Mouse (Mus musculus) cerebellum, postnatal 25 days (tissue): ENCODE measurements around the gene P2rx3.

Source experiments
- DNase-seq, 2 experiments: peaks; one replicate each; pipeline ENCODE4 v3.0.0; 2021; ENCODE audit warnings: mixed read lengths in 2 of 2

P2rx3 gene

DNA sequence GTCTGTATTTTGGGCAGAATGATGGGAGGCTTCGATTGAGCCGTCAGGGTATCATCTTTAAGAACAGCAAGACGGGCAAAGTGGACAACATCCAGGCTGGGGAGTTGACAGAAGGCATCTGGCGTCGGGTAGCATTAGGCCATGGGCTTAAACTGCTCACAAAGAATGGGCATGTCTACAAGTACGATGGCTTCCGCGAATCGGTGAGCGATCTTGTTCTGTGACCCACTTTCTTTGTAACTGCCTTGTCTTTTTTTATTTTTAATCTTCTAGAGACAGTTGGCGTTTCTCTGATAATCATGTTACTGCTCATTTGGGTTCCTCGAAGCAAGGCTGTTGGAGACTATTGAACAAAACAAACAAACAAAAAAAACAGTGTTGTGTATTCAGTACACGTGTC is 1.1 kb upstream of the P2rx3 start:
- DNase-seq = no peak

DNA sequence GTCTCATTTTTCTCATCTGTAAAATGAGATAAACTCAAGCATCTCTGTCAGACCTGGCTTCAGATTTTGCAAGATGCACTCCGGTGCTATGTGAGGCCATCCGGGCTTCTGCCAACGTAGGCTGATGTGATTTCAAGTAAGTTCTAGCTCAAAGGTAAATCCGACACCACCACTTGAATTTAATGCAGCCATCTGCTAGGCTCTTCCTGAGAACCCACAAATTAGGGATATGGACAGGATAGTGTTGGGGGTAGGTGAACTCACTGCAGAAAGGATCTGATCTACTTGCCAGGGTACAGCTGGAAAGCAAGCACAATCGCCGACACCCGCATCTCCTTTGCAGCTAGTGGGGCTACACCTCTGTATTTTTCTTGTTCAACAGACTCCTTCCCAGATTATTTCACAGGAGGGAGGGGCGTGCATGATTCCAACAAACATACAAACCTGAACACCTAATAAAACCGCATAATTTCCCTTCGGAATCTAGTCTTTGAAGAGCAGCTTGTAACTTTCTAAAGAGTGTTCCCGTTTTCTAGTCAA is 685 bp downstream of the P2rx3 start:
- DNase-seq = no peak

DNA sequence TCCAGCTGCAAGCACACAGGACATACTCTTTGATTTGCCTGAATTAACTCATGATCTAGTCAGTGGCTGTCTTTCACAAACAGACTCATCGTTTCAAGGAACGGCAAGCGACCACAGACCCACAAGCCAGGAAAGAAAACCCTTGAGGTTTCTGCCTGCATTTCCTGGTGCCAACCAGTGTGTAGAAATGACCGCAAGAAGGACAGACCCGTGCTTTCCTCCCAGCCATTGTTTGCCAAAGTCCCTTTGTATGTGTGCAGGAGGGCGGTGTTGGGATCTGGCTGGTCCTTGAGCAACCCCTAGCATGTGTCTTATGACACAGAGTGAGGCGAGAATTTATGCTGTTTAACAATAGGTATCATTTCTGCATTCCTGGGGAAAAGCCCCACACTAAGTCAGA is 3.1 kb downstream of the P2rx3 start:
- DNase-seq = no peak

DNA sequence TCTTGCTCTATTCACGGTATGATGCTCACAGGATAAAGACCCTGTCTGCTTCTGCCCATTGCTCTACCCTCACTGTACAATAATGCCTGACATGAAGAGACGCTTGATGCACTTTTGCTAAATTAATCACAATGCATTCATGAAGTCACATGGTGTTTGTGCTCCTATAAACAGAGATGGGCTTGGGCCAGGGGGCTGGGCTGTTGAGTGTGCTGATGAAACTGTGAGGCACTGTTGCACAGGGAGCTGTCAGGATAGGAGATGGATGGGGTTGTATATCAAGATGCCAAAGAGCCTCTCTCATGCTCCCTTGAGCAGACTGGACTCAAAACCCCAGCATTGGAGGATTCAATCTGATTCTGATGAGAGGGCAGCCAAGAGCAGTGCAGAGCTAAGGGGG is 4.1 kb downstream of the P2rx3 start:
- DNase-seq = no peak

DNA sequence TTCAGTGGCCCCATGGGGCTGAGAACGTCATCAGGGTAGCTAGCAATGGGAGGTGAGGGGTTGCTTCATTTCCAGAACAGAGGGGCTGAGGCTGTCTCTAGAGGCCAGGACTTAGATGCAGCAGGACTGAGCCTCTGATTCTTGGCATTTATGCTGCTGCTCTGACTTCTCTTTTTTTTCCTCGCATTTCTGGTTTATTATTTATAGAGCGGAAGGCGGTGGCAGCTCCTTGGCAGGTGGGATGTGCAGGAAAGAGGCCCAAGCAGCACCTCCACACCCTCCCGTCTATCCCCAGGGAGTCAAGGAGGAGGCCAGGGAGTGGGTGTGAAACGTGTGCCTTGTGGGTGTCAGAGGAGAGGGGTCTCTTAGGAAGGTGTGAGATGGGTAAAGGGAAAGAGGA is 6.3 kb downstream of the P2rx3 start:
- DNase-seq = no peak

DNA sequence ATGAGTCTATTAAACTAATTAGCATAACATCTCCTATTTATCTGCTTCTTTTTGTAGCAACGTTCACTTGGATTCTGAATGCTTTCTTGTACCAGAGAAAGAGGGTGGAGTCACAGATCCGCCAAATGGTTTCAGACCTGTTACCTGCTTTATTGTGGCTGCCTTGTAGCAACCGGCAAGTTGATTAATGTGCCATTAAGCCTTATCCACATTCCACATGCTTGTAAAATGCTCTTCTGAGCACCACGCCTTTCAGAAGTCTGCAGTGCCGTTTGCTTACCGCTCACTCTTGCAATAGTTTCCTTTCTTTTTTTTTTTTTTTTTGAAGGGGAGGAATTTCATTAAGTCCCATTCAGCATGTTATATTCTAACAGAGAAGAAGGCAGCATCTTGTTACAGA is 7.4 kb downstream of the P2rx3 start:
- DNase-seq = no peak

DNA sequence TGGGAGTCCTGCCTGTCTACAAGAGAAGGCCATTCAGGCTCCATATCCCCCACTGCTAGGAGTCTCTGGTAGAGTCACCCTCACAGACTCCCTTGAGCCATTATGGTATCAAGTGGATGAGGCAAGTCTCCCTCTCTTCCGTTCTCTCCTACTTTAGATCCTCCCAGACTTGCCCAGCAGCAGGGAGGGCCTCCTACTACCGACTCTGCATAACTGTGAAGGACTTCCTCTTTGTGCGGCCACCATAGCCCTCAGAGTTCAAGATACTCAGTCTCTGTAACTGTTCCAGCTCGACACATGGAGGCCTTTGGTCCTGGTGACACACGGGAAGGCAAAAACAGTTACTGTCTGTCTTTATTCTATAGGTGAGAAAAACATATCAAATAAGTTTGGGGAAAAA is 10.0 kb downstream of the P2rx3 start:
- no peak for DNase-seq

DNA sequence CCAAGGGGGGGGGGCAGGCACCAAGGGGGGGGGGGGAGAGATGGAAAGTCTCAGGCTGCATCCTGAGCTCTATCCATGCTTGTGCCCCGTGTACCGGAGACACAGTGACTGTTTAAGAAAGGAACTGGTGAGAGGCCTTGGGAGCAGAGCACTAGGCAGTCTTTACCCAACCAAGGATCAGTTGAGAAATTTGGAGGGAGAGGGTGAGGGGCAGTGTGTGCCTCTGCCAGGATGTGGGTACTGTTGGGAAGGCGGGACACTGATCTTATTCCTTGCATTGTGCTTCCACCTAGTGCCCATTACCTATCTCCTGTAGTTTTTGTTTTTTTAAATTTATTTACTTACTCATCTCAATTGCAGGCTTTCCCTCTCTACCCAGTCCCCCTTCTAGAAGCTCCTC is 11.1 kb downstream of the P2rx3 start:
- no peak for DNase-seq

DNA sequence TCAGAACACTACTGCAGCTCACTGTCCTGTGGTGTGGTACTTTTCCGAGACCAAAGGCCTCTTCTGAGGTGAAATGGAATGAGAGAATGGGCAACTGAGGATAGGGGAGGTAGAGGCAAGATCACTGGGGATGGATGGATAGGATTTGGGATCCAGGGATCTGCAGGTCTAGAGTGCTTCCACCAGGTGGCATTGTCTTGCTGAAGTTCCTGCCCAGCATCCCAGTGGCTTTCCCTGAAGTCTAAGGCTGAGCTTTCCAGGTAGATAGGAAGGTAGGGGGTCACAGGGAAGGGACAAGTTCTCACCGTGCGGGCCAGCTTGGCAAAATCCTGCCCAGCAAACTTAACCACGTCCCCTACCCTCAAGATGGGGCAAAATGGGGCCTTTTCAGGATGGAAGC is 15.2 kb downstream of the P2rx3 start:
- DNase-seq = no peak

DNA sequence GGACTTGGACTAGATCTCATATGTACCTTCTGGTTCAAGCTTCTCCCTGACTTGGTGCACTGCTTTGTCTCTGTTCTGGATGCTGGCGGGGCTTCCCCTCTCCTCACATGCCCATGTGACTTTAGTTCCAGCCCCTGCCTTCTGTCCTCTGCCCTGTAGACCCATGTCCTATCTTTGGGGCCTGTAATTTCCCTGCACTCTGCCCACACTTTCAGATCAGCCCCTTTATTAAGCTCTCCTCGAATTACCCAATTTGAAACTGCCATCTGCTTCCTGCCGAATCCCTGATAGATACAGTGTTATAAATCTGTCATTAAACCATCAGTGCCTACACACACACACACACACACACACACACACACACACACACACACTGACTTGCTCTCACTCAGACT is 22.7 kb downstream of the P2rx3 start:
- DNase-seq = no peak

DNA sequence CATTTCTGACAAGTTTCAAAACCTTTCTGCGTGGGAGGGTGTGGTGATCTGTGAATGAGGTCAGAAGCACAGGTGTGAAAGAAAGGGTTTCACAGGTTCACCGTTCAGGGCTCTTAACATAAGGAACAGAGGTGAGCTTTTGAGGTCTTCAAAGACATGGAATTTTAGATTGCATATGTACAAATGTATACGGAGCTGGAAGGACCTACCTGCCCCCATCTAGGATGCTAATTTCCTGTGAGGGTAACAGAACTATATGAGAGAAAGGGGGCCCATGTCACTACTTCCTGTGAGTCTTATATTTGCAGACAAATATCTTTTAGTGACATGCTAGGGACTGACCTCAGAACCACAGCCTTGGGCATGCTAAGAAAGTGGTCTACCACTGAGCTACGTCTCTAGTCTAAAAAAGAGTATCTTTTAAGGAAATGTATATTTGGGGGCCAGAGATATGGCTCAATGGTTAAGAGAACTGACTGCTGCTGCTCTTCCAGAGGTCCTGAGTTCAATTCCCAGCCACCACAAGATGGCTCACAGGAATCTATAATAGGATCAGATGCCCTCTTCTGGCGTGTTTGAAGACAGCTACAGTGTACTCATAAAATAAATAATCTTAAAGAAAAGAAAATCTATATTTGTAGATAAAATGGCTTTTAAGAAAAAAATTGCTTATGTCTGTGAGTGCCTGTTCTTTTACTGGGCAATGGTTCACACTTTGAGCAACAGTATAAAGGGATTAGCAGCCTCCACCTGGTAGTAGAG is 23.3 kb downstream of the P2rx3 start:
- no peak for DNase-seq

DNA sequence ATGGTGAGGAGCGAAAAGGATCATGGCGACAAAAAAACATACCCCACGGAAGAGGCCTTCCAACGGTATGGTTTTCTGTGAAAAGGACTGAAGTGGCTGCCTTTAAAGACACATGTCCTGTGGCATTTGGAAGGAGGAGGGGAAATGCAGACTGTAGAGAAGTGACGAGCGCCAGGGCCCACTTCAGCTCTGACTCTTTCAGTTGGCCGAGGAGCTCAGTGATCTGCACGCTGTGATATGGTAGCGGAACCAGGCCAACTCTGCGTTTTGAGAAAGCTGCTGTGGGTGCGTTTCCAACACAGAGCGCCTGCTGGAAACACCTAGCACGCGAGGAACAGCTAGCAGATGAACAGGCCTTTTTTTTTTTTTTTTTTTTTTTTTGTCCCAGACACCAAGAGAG is 24.6 kb downstream of the P2rx3 start:
- DNase-seq = no peak

DNA sequence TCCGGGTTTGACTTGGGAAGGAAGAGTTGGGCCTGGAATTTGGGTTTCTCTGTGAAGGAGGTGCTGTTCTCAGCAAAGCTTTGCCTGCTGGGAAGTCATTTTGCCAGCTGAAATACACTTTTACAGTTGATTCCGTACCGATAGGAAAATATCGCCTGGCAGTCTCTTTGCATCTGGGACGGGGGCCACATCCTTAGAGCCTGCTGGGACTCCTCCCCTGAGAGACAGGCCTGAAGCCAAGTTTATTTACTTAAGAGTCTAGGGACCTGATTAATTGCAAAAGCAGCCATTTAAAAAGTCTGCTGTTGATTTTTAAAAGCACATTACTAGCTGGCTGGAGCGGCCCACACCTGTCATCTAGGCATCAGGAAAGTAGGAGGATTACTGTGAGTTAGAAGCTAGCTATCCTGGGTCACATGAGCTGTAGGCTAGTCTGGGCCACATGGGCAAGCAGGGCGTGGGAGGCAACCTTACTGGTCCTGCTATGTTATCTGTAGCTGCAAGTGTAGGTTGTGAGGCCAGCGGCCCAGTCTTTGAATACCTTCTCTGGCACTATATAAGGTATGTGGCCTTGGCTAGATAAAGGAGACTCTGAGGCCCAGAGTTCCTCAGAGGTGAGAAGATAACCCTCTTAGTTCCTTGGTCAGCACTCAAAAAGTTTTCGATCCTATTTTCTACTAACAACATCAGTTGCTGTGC is 25.2 kb downstream of the P2rx3 start:
- DNase-seq = no peak

DNA sequence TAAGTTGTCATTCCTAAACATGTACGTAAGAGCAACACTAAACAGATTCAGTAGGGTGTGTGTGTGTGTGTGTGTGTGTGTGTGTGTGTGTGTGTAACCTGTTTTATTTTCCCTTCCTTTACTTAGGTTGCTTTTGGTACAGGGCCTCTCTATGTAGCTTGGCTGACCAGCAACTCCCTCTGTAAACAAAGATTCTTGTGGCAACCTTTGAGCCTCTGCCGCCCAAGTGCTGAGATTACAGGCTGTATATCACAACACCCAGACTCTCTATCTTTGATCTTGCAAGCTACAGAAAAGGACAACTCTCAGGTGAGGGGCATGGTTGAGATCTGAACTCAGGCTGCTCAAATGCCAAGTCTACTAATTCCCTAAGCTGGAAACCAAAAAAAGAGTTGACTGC is 28.1 kb downstream of the P2rx3 start:
- DNase-seq = no peak

DNA sequence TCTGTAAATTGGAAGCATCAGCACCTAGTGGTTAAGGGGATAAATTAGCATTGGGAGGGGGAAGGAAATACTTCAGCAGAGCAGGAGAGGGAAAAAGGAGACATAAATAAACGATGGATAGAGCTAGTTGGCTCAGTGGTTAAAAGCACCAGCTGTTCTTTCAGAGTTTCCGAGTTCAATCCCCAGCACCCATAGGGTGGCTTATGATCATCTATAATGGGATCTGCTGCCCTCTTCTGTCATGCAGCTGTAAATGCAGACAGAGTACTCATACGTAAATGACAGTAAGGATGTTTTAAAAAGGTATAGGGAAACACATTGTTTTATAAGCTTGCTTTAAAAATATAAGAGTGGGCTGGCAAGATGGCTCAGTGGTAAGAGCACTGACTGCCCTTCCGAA is 29.5 kb downstream of the P2rx3 start:
- DNase-seq = peak in 1 of 2 experiments; percentile 10

DNA sequence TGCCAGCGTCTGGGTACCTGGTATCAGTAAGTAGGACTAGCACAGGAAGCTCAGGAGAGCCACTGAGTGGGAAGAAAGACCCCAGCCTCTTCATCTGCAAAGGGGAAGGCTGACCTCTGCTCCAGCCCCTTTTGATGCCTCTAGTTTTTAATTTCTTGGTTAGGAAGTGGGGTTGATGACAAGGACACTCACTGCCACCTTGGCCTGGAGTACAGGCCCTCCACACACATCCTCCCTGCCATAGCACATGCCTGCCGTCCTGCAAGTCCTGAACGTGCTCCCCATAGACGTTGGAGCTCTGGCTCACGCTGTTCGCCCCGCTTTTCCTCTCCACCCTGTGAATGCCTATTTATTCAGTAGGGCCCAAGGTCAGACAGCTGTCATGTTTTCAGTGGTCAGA is 30.7 kb downstream of the P2rx3 start:
- DNase-seq = no peak

DNA sequence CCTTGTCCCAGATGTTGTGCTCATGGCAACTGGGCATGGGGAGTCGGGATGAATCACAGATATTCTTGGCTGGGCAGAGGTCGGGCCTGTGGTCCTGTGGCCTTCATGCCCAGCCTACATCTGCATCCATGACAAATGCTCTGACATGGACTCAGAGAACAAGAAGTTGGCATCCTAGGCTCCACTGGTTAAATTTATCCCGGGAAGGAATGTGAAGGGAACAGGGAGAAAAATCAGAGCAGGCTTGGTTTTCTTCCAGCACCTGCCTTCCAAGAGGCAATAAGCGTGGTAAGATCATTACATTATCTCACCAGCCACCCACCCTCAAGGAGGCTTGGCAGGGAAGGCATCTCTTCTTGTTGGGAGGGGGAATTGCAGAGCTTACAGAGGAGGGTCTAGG is 32.9 kb downstream of the P2rx3 start:
- no peak for DNase-seq

DNA sequence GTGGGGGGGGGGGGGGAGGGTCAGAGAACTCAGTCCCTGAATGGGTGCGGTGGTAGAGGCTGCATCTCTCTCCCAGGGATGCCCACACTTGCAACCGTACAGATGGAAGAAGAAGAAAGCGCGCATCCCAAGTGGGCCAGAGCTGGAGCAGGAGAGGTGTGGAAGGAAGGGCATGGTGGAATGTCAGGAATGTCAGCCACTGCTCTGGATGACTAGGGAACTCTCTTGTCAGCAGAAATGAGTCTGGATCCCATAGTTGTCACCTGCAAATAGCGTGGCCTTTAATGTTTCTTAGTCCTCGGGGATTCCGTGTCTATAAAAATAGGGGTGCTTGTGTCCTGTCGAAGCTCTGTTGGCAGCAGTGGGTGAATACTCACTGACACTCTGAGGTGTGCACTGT is 34.7 kb downstream of the P2rx3 start:
- no peak for DNase-seq

DNA sequence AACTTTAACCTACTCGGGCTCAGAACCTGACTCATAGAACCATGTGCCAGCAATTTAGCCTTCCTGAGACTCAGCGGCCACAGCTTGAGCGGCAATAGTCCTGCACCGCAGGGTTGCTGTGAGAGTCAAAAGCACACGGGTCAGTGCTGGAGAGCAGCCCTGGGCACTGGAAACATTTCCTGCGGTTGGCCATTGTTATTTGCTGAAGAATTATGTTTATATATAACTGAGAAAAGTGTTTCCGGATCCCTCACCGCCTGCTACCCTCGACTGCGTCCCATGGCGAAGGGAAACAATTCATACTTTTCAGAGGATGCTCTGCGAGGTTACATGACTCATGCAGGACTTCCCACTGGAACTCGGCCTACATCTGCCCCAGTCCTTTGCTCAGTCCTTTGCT is 35.8 kb downstream of the P2rx3 start:
- DNase-seq = no peak

DNA sequence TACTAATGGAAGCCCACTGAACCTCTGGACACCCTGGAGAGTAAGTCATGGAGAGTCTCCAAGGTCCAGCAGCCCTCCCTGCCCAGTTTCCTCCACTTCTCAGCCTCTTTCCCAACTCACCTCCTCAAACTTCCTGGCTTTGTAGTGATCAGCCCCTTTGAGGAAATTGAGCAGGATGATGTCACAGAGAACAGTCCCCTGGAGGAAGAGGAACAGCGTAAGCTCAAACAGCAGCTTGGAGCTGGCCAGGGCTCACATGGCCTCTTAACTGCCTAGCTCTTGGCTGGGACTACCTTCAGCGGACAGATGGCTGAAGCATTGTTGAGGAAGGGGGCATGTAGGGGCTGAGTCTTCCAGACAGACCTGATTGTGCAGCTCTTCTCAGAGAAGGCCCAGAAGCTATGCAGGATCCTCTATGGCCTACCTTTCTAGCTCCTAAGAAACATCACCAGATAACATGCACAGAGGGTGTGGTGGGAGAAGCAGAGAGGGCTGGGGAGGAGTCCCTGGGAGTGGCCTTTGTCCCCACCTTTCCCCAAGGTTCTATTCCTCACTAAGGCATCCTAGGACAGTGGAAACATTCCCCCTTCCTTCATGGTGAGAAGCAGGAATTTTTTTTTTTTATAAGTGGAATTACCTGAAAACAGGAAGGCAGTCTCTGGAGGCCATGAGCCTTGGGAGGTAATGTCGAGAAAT is 37.6 kb downstream of the P2rx3 start:
- DNase-seq = no peak

DNA sequence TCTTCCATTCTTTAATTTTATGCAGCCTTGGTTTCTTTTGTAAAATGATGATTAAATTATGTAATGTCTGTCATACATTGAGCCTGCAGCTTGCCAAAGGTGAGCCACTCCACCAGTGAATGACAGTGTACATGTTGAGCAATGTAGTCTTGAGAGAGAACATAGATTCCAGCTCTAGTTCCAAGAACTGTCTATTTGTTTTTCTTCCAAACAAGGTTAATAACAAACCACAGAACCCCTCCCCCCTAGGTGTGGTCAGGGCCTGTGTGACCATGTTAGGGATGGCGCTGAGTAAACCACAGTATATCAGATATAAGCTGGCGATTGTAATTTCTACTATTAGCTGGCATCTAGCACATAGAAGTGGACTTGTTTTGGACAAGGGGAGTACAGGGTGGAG is 40.9 kb downstream of the P2rx3 start:
- DNase-seq = no peak

DNA sequence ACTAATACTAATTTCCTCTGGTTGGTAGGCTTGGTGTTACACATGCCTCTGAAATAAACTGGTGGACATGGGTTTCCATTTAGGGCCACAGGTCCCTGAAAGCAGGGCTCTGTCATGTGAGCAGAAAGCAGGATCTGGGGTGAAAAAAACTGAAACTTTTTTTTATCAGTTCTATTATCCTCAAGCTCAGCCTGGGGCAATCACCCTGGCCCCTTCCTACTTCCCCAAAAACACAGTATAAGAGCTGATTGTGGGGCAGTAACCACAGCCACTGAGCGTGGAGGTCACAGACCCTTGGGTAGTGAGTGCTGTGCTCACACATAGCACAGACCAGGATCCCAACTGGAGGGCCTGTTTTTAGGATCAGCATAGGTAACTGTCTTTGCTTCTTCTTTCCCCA is 49.3 kb downstream of the P2rx3 start, which contains the start of gene Prg3:
TSS of gene Prg3 (plus strand) at position 286 of the 400 bp plus-strand sequence.
- DNase-seq = no peak

DNA sequence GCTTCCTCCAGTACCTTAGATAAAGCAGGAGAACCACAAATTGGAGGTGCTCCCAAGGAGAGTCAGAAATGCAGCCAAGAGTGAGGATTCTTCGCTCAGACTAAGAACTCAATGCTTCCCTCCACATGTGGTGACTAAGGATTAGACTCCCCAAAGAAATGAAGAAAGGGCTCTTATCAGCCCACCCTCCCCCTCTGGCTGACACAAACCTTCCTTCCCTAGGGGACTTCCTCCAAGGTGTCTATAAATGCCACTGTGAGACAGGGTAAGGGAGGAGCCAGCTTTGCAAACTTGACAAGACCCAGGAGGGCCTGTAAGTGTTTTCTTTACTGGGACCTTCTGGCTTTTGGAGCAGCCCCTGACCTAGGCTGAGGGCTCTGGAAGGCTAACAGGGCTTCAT is 57.1 kb downstream of the P2rx3 start, which contains the start of gene Prg2:
TSS of gene Prg2 (plus strand) at position 274 of the 400 bp plus-strand sequence.
- DNase-seq = no peak

DNA sequence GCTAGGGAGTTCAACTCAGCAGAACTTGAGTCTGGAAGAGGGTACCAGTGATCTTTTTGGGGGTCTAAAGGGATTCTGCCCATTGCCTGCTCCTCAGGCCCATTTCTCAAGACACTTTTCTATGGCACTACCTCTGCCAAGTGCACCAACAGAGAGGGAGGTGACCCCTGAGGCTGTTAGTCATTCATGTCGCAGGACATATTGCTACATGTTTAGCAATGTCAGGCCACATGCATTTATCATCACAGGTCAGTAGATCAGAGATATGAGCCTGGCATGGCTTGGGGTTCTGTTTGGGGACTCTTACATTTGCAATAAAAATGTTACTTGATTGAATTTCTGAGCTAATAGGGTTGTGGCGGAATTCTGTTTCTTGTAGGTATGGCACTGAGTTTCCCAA is 61.7 kb downstream of the P2rx3 start:
- no peak for DNase-seq
